Mouse (Mus musculus): ENCODE data around the gene S100b.

GRCm38 (mm10) chr10:76237341-76238225 lies 16.1 kb upstream of the S100b start, which contains the start of gene Prmt2:
- no peak; the same call in 1 of the 2 replicates for TF ChIP-seq POLR2A (IDR thresholded peaks at IDR 0.05; ENCODE audit: control insufficient read depth, low read depth, low read length)
- no peak for TF ChIP-seq CTCF (IDR thresholded peaks at IDR 0.05; ENCODE audit: control insufficient read depth, insufficient read depth, insufficient replicate concordance, low read depth, low read length)
